Mouse (Mus musculus) embryo, embryonic 11.5 days (tissue): ENCODE results near the gene Timm50.

Experiments used
- DNase-seq: peaks from one replicate; pipeline ENCODE4 v3.0.0-alpha.2; 2012; ENCODE audit warnings: low read depth, low spot score

Gene Timm50

GRCm38 (mm10) chr7:28326457-28326856, 14.6 kb upstream of the Timm50 start:
- DNase-seq: no peak

- DNase-seq: no peak
Observed at GRCm38 (mm10) chr7:28325293-28325692, 13.4 kb upstream of the Timm50 start.

- DNase-seq: no peak
Observed at GRCm38 (mm10) chr7:28321974-28322720, 10.3 kb upstream of the Timm50 start.

GRCm38 (mm10) chr7:28318714-28319113, 6.8 kb upstream of the Timm50 start:
- no peak for DNase-seq

GRCm38 (mm10) chr7:28318036-28318435, 6.2 kb upstream of the Timm50 start:
- no peak for DNase-seq

- DNase-seq: no peak
Observed at GRCm38 (mm10) chr7:28311151-28311925, 534 bp downstream of the Timm50 start.

- DNase-seq: no peak
Observed at GRCm38 (mm10) chr7:28309737-28310136, 2.1 kb downstream of the Timm50 start.

GRCm38 (mm10) chr7:28306216-28306615, 5.7 kb downstream of the Timm50 start:
- no peak for DNase-seq

- DNase-seq: no peak
Observed at GRCm38 (mm10) chr7:28305641-28306040, 6.2 kb downstream of the Timm50 start.

GRCm38 (mm10) chr7:28301616-28302433, 10.0 kb downstream of the Timm50 start, which contains the start of gene Dll3:
Gene Dll3, minus strand, starts transcription at chr7:28302238.
- no peak for DNase-seq

- DNase-seq: peak; percentile 55
Observed at GRCm38 (mm10) chr7:28298837-28299625, 12.8 kb downstream of the Timm50 start.

- DNase-seq: peak; percentile 70
Observed at GRCm38 (mm10) chr7:28294481-28294880, 17.4 kb downstream of the Timm50 start.

- no peak for DNase-seq
Observed at GRCm38 (mm10) chr7:28290638-28291590, 21.0 kb downstream of the Timm50 start, which contains the start of gene Selenov. Gene Selenov, minus strand, starts transcription at chr7:28291186.

GRCm38 (mm10) chr7:28290165-28290564, 21.7 kb downstream of the Timm50 start:
- DNase-seq: no peak

GRCm38 (mm10) chr7:28280630-28281029, 31.2 kb downstream of the Timm50 start:
- DNase-seq: no peak

GRCm38 (mm10) chr7:28278279-28278652, 33.6 kb downstream of the Timm50 start:
- no peak for DNase-seq

- peak; percentile 94 for DNase-seq
Observed at GRCm38 (mm10) chr7:28277615-28278278, 34.1 kb downstream of the Timm50 start, which contains the start of gene Eid2b. Gene Eid2b, plus strand, starts transcription at chr7:28277739.

- DNase-seq: no peak
Observed at GRCm38 (mm10) chr7:28277237-28277614, 34.6 kb downstream of the Timm50 start.

- DNase-seq: no peak
Observed at GRCm38 (mm10) chr7:28271761-28272160, 40.1 kb downstream of the Timm50 start.
